Comparison of ENCODE assay signal across 10 mouse cellular contexts in genomic region chr1:124718065-124718464, GRCm38 (mm10).
DNase-seq lines count a peak whose midpoint lies in the region; ATAC-seq and TF ChIP-seq lines count a peak whose summit lies in the region.
"Had no signal": no experiment of that assay in that cellular context is flagged by ENCODE, and none has a peak within 500 bp of the region (broad histone marks: within the 10 kb centered on the region; RNA-seq: fewer than 3 reads in every experiment).

No protein-coding gene starts in this region.

- H3K4me2 ChIP-seq in midbrain, embryonic 16.5 days (ENCODE audit: low read length): no peak overlapping the region
- H3K4me2 ChIP-seq in forebrain, embryonic 14.5 days (ENCODE audit: low read length): no peak overlapping the region
- H3K4me2 ChIP-seq in liver, postnatal 0 days (ENCODE audit: low read depth, low read length): no peak overlapping the region
- H3K4me2 ChIP-seq: embryonic facial prominence, embryonic 15.5 days; neural tube, embryonic 13.5 days had no signal

- no peak overlapping the region for H3K4me3 ChIP-seq in midbrain, embryonic 10.5 days
- H3K4me3 ChIP-seq in midbrain, embryonic 16.5 days (ENCODE audit: low read depth, low read length): no peak overlapping the region
- no peak overlapping the region for H3K4me3 ChIP-seq in forebrain, embryonic 14.5 days (ENCODE audit: low read depth, low read length)
- no peak overlapping the region for H3K4me3 ChIP-seq in liver, postnatal 0 days (ENCODE audit: low read depth, low read length)
- H3K4me3 ChIP-seq: embryonic facial prominence, embryonic 15.5 days; neural tube, embryonic 13.5 days had no signal

- H3K9ac ChIP-seq in midbrain, embryonic 16.5 days (ENCODE audit: low read depth, low read length): no peak overlapping the region
- no peak overlapping the region for H3K9ac ChIP-seq in forebrain, embryonic 14.5 days (ENCODE audit: low read length)
- no peak overlapping the region for H3K9ac ChIP-seq in liver, postnatal 0 days (replicated peaks)
- H3K9ac ChIP-seq: embryonic facial prominence, embryonic 15.5 days; neural tube, embryonic 13.5 days had no signal

- H3K27ac ChIP-seq in midbrain, embryonic 10.5 days (replicated peaks): no peak overlapping the region
- no peak overlapping the region for H3K27ac ChIP-seq in midbrain, embryonic 16.5 days (ENCODE audit: low read length)
- H3K27ac ChIP-seq in forebrain, embryonic 14.5 days (ENCODE audit: low read depth, low read length): no peak overlapping the region
- no peak overlapping the region for H3K27ac ChIP-seq in liver, postnatal 0 days (ENCODE audit: low read depth)
- H3K27ac ChIP-seq: embryonic facial prominence, embryonic 15.5 days; neural tube, embryonic 13.5 days had no signal

- peak; percentile 63 for TF ChIP-seq CTCF in liver, postnatal 0 days (IDR thresholded peaks at IDR 0.05; ENCODE audit: low read depth)

- WGBS in midbrain, embryonic 10.5 days: 0% methylated on average over 1 of the region's 1 CpGs
- WGBS in midbrain, embryonic 16.5 days: 0% methylated on average over 1 of the region's 1 CpGs
- 7% methylated on average over 1 of the region's 1 CpGs for WGBS in forebrain, embryonic 14.5 days
- WGBS in liver, postnatal 0 days (ENCODE audit: insufficient replicate concordance): 0% methylated on average over 1 of the region's 1 CpGs

- ATAC-seq in midbrain, embryonic 16.5 days: no peak
- peak; percentile 55; the same call in 1 of the 2 replicates for ATAC-seq in forebrain, embryonic 14.5 days
- ATAC-seq in liver, postnatal 0 days: no peak

- no peaks in the 10 kb centered on the region for H3K9me3 ChIP-seq in midbrain, embryonic 10.5 days (replicated peaks)
- no peaks in the 10 kb centered on the region for H3K9me3 ChIP-seq in midbrain, embryonic 16.5 days (replicated peaks; ENCODE audit: control insufficient read depth, low read length, poor library complexity, severe bottlenecking)
- H3K9me3 ChIP-seq in forebrain, embryonic 14.5 days (replicated peaks; ENCODE audit: control insufficient read depth, low read length): no peaks in the 10 kb centered on the region
- H3K9me3 ChIP-seq in liver, postnatal 0 days (ENCODE audit: low read length): no peaks in the 10 kb centered on the region
- H3K9me3 ChIP-seq: embryonic facial prominence, embryonic 15.5 days; neural tube, embryonic 13.5 days had no signal

- peak; percentile 42 for DNase-seq in midbrain, embryonic 10.5 days (ENCODE audit: low spot score)
- peak; percentile 1 for DNase-seq in c-Kit-positive CD71-positive TER-119-negative erythroid progenitor cells, embryonic 14.5 days (ENCODE audit: low read depth)
- peak; percentile 63 for DNase-seq in forebrain, embryonic 14.5 days (ENCODE audit: low spot score)
- peak; percentile 52 for DNase-seq in kidney, postnatal 14 days
- peak; percentile 40 for DNase-seq in liver, postnatal 0 days
- peak; percentile 81 to 90 for DNase-seq in right cerebral cortex, adult 2 months (ENCODE audit: low spot score in 2 of 2)
- DNase-seq in B cell, adult 2 months: no peak

- H3K4me1 ChIP-seq in midbrain, embryonic 10.5 days: no peaks in the 10 kb centered on the region
- no peaks in the 10 kb centered on the region for H3K4me1 ChIP-seq in midbrain, embryonic 16.5 days (ENCODE audit: control insufficient read depth, insufficient read depth, low read length)
- no peaks in the 10 kb centered on the region for H3K4me1 ChIP-seq in forebrain, embryonic 14.5 days (ENCODE audit: control insufficient read depth, insufficient read depth, low read length)
- no peaks in the 10 kb centered on the region for H3K4me1 ChIP-seq in liver, postnatal 0 days (ENCODE audit: insufficient read depth)
- H3K4me1 ChIP-seq: embryonic facial prominence, embryonic 15.5 days; neural tube, embryonic 13.5 days had no signal

- TF ChIP-seq EP300 in liver, postnatal 0 days (IDR thresholded peaks at IDR 0.05; ENCODE audit: low read depth): no peak

- H3K27me3 ChIP-seq in midbrain, embryonic 10.5 days (ENCODE audit: low read depth, poor library complexity, severe bottlenecking): no peaks in the 10 kb centered on the region
- H3K27me3 ChIP-seq in midbrain, embryonic 16.5 days (ENCODE audit: control insufficient read depth, insufficient read depth, low read depth, low read length): no peaks in the 10 kb centered on the region
- no peaks in the 10 kb centered on the region for H3K27me3 ChIP-seq in forebrain, embryonic 14.5 days (replicated peaks; ENCODE audit: control insufficient read depth, insufficient read depth, low read length)
- H3K27me3 ChIP-seq in liver, postnatal 0 days (ENCODE audit: insufficient read depth, low read length): no peaks in the 10 kb centered on the region
- H3K27me3 ChIP-seq: embryonic facial prominence, embryonic 15.5 days; neural tube, embryonic 13.5 days had no signal

- no peaks in the 10 kb centered on the region for H3K36me3 ChIP-seq in midbrain, embryonic 10.5 days
- no peaks in the 10 kb centered on the region for H3K36me3 ChIP-seq in midbrain, embryonic 16.5 days (ENCODE audit: control insufficient read depth, insufficient read depth, low read length)
- H3K36me3 ChIP-seq in forebrain, embryonic 14.5 days (ENCODE audit: control insufficient read depth, insufficient read depth, low read length): no peaks in the 10 kb centered on the region
- H3K36me3 ChIP-seq in liver, postnatal 0 days (replicated peaks; ENCODE audit: insufficient read depth, low read length): no peaks in the 10 kb centered on the region
- H3K36me3 ChIP-seq: embryonic facial prominence, embryonic 15.5 days; neural tube, embryonic 13.5 days had no signal

Comparison
In these comparisons a context has a peak if more than half of its experiments do, and no peak if none do; other contexts are left out.
1. DNase-seq: peak in midbrain, embryonic 10.5 days (single experiment), c-Kit-positive CD71-positive TER-119-negative erythroid progenitor cells, embryonic 14.5 days (single experiment), forebrain, embryonic 14.5 days (single experiment), kidney, postnatal 14 days (single experiment), liver, postnatal 0 days (single experiment) and right cerebral cortex, adult 2 months (2 of 2); none in B cell, adult 2 months (0 of 2).